Mouse (Mus musculus): ENCODE results near the gene Vars.
"Not testable (repeated sequence)": the region's sequence is repeated elsewhere in the genome, so short reads cannot be mapped to it uniquely, and the experiment has no call there.

Gene Vars

DNA sequence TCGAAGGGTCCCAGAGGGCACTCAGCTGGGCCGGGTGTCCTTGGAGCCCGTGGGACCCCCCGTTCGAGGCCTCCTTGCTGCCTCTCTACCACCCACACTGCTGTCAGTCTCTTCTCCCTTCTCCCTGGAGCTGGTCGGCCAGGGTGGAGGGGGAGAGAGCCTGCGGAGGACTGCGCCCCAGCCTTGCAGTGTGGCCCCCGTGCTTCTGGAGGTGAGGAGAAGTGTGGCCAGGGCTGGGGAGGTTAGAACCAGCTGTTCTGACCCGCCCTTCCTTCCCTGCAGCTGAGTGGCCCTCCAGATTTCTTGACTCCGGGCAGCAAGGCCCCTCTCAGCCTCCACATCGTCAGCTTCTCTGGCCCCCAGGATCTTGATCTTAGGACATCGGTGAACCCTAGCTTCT is 23.5 kb downstream of the Vars start:
- DNase-seq (ENCODE audit: low read depth, low spot score) = no peak

GRCm38 (mm10) chr17:35024691-35025488 is 24.1 kb downstream of the Vars start:
- no peak for DNase-seq (ENCODE audit: low read depth, low spot score)

DNA sequence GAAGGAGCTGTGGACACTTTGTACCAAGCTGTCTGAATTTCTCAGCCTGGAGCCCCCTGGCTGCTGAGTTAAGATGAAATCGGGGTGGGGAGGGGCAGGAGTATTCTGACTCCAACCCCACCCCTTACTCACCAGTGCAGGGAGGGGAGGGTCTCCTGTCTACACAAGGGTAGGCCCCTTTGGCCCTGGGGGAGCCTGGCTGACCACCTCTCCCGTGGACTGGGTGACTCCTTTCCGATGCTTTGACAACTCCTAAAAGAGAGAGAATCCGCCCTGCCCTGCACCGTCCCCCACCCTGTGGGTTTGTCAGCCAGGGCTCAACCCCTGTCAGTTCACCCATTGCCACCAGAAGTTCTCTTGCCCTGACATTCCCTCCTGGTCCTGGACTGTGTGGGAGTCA is 25.4 kb downstream of the Vars start:
- DNase-seq (ENCODE audit: low read depth, low spot score) = no peak

DNA sequence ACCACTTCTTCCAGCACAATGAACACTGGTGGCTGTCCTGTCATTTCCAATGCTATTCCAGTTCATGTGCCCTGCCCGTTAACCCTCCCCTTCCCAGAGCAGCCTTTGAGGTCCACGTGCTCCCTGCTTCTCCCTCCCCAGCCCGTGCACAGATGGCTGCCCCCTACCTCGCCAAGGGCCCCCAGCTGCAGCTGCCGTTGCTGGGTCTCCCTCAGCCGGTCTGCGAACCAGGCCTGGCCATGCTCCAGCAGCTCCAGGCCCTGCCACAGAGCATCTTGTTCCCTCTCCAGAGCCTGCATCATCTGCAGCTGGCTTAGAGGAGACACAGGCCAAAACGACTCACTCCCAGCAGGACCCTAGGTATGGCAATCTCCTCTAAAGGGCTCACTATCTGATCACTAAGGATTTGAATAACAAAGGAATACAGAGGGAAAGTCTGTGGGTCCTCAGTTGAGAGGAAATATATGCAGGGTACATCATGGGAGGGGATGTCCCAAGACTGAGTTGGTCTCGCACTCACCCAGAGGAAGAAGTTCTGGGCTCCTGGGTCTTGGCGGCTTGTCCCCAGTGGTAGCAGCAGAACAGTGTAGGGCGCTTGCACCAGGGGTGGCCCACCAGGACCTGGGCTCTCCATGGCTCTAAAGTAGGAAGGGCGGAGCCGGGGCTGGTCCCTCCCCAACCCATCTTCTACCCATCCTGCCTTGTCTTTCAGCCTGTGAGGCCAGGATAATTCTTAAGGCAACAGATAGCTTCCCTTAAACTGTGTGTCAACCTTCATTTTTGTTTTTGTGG is 26.7 kb downstream of the Vars start, which contains the start of gene Sapcd1:
Gene Sapcd1, minus strand, starts transcription at position 740 of the 792 bp plus-strand sequence.
- peak; percentile 74 for DNase-seq (ENCODE audit: low read depth, low spot score)

- DNase-seq (ENCODE audit: low read depth, low spot score) = no peak
These were observed 27.5 kb downstream of the Vars start for GRCm38 (mm10) chr17:35028315-35028714.

DNA sequence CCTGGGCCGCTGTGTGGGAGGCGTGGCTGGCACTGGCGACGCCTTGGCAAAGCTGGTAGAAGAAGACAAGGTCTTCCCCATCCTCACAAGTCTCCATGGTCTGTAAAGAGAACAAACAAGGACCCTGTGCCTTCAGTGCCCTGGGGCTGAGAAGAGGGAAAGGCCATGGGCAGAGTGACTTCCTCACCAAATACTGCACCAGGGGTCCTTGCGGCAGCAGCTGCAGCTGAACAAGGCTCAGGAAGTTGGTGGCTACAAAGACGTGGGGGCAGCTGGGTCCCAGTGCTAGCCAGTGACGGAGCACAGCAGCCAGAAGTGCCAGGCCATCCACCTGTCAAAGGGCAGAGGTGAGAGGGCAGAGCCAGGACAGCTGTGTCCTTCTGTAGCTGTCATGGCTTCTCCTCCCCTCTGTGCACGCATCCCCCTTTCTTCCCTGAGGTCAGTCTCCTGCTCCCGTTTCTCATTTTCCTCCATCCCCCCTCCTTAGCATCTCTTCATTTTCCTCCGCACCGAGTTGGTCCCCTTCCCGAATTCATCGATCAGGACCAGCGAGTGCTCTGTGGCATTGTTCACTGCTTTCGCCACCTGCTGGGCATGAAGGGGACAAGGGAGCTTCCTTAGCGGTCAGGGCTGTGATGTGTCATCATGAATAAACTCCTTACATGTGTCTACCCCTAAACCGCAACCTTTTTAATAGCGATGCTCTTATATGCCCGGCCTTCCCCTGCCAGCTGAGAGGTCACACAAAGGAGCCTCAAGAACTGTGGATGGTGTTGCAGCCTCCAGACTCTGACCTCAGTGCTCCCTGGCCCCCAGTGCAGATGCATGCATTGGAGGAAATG is 29.1 kb downstream of the Vars start:
- peak; percentile 40 for DNase-seq (ENCODE audit: low read depth, low spot score)

GRCm38 (mm10) chr17:35031272-35031671 is 30.5 kb downstream of the Vars start:
- DNase-seq (ENCODE audit: low read depth, low spot score) = no peak

DNA sequence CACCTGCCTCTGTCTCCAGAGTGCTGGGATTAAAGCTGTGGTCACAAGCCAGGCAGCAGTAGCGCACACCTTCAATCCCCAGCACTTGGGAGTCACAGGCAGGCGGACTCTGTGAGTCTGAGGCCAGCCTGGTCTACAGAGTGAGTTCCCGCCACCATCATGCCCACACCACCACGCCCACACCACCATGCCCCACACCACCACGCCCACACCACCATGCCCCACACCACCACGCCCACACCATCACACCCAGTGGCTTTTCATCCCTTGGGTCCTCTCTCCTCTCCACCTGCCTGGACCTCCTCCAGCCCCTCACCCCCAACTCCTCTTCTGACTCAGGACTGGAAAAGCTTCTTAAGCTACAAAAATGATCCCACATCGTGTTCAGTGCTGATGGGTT is 31.1 kb downstream of the Vars start:
- no peak for DNase-seq (ENCODE audit: low read depth, low spot score)

- no peak for DNase-seq (ENCODE audit: low read depth, low spot score)
These were observed 31.6 kb downstream of the Vars start for GRCm38 (mm10) chr17:35032323-35032870.

DNA sequence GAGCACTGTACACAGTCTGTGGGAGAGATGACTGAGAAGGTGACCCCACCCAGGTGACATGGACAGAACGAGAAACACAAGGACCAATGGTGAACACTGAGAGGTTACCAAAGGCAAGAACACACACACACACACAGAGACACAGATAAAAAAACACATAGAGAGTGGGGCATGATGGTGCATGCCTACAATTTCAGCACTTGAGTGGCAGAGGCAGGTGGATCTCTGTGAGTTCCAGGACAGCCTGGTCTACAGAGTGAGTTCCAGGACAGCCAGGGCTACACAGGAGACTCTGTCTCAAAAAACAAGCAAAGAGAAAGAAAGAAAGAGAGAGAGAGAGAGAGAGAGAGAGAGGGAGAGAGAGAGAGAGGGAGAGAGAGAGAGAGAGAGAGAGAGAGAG is 32.9 kb downstream of the Vars start:
- DNase-seq (ENCODE audit: low read depth, low spot score) = not testable (repeated sequence)

- no peak for DNase-seq (ENCODE audit: low read depth, low spot score)
These were observed 34.1 kb downstream of the Vars start for GRCm38 (mm10) chr17:35034896-35035295.

GRCm38 (mm10) chr17:35039121-35039873 is 38.5 kb downstream of the Vars start:
- peak; percentile 82 for DNase-seq (ENCODE audit: low read depth, low spot score)

DNA sequence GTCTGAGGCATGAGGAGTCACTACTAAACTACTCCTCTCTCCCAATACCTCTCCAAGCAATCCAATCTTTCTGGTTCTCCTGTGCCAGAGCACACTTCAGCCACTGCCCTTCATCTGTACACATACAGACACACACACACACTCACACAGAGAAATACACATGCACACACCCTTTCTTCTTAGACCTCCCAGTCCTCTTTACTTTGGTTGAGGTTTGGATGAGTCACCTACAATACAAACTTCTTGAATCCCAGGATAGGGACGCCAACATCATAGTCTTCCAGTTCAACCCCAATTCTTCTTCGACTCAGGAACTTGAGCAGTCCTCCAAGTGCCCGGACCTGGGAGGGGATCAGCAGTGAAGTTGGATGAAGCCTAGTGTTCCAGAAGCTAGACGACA is 43.0 kb downstream of the Vars start:
- no peak for DNase-seq (ENCODE audit: low read depth, low spot score)

DNA sequence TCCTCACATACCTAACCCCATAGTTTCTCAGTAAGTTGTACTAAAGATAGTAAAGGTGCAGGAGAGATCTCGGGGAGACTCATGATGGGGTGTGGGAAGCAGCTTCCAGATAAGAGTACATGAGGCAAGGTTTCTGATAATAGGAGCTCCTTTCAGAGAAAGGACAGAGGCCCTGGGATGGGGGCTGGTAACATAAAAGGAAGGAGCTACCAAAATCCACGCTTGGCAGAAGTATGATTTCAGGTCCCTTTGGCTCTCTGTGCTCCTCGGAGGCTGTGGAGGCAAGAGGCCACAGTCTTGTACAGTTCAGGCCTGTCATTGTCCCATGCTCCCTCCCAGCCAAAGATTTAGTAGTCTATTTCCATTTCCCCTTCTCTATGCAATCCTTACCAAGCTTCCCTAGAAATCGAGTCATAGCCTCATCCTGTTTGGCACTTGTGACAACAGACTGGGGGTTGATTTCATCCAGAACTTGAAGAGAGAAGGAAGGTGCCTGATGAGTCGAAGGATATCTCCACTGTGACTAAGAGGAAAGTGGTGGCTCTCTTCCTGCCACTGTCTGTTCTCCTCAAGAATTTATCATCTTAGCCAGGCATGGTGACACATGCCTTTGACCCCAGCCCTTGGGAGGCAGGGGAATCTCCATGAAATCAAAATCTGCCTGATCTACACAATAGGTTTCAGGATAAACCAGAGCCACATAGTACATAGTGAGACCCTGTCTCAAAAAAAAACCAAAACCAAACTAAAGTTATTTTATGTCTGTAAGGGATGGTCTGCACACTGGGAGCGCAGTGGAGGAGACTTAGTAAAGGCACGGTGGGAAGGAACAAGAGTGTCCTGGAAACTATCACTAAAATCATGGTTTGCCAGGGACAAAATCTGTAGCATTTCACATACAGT is 44.4 kb downstream of the Vars start:
- DNase-seq (ENCODE audit: low read depth, low spot score) = no peak

- no peak for DNase-seq (ENCODE audit: low read depth, low spot score)
These were observed 45.3 kb downstream of the Vars start for GRCm38 (mm10) chr17:35045807-35046680.

- peak; percentile 98 for DNase-seq (ENCODE audit: low read depth, low spot score)
These were observed 46.1 kb downstream of the Vars start, which contains the start of gene Msh5 for GRCm38 (mm10) chr17:35046681-35047455. Gene Msh5, minus strand, starts transcription at chr17:35046745.

GRCm38 (mm10) chr17:35047688-35048087 is 46.9 kb downstream of the Vars start:
- no peak for DNase-seq (ENCODE audit: low read depth, low spot score)

Data from brain, adult 2 months (tissue).